Mouse (Mus musculus): ENCODE results near the gene Atp6v0a1. TPM values are rescaled to one million over a fixed set of nuclear protein-coding genes. Genes with fewer than 3 reads are reported as not detected.
"Not testable (repeated sequence)": the region's sequence is repeated elsewhere in the genome, so short reads cannot be mapped to it uniquely, and the experiment has no call there.

The Atp6v0a1 gene
- total and polyA plus RNA-seq, 3 experiments, result 14.1 to 63.4 (median 36.1) TPM

DNA sequence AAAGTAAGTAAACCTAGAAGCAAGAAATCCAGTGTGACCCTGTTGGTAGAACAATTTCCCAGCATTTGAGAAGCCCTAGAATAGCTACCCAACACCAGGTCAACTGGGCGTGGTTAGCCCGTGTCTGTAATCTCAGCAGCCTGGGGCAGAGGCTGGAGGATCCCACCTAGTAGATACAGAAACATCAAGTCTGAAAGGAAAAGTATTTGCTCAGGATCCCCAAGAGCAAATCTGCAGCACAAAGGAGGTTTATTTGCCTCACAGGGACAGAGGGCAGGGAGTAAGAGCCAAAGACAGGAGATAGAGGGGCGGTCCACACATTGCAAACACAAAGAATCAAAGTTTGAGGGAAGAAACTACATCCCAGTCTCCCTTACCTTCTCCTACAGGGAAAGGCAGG, 10.0 kb upstream of the Atp6v0a1 start:
- in situ Hi-C loops (cut with MboI; ENCODE audit: low pct_ligation_motif_present, low pct_unique_long_range_greater_than_20kb, low sequenced_read_pairs), result no loop called here
- no peak for DNase-seq (ENCODE audit: extremely low read depth)
- no peak overlapping the region for H3K27ac ChIP-seq (ENCODE audit: insufficient read depth, low read depth)
- peaks cover 2% of the 10 kb centered on the region for H3K27me3 ChIP-seq (replicated peaks)
- H3K4me1 ChIP-seq (ENCODE audit: control insufficient read depth in 1 of 2, insufficient read depth in 2 of 2), result peaks cover 6 to 25% of the 10 kb centered on the region in 2 experiments
- H3K4me2 ChIP-seq (ENCODE audit: insufficient read depth, low read depth, poor library complexity, severe bottlenecking), result no peak overlapping the region
- H3K79me2 ChIP-seq (replicated peaks; ENCODE audit: control insufficient read depth, extremely low read depth, insufficient read depth, poor library complexity, severe bottlenecking), result no peaks in the 10 kb centered on the region
- H3K4me3 ChIP-seq (replicated peaks in 1 of 3; ENCODE audit: low read depth in 2 of 3, low read length in 2 of 3, poor library complexity in 1 of 3), result no peak overlapping the region
- H3K9me3 ChIP-seq (replicated peaks; ENCODE audit: low read length), result no peaks in the 10 kb centered on the region
- dilution Hi-C loops (cut with MboI; ENCODE audit: extremely low pct_ligation_motif_present, extremely low pct_unique_long_range_greater_than_20kb, low sequenced_read_pairs), result no loop called here
- TF ChIP-seq ZKSCAN1 (IDR thresholded peaks at IDR 0.05; ENCODE audit: borderline replicate concordance, low read depth, low read length), result no peak
- no peak for TF ChIP-seq ZMIZ1 (IDR thresholded peaks at IDR 0.05; ENCODE audit: low read depth, low read length)
- no peak for TF ChIP-seq KAT2A (IDR thresholded peaks at IDR 0.05; ENCODE audit: insufficient replicate concordance, low read length)
- no peak for TF ChIP-seq GABPA (IDR thresholded peaks at IDR 0.05; ENCODE audit: insufficient replicate concordance, low read depth, low read length)
- no peak for TF ChIP-seq NRF1 (IDR thresholded peaks at IDR 0.05; ENCODE audit: low read depth, low read length)
- no peak for TF ChIP-seq UBTF (IDR thresholded peaks at IDR 0.05; ENCODE audit: low read depth, low read length)
- TF ChIP-seq EP300 (IDR thresholded peaks at IDR 0.05; ENCODE audit: low read length), result no peak
- no peaks in the 10 kb centered on the region for H3K36me3 ChIP-seq (replicated peaks in 1 of 2; ENCODE audit: control insufficient read depth in 1 of 2, insufficient read depth in 1 of 2, low read length in 1 of 2)
- no peak overlapping the region for H3K9ac ChIP-seq (ENCODE audit: insufficient read depth, low read depth)

DNA sequence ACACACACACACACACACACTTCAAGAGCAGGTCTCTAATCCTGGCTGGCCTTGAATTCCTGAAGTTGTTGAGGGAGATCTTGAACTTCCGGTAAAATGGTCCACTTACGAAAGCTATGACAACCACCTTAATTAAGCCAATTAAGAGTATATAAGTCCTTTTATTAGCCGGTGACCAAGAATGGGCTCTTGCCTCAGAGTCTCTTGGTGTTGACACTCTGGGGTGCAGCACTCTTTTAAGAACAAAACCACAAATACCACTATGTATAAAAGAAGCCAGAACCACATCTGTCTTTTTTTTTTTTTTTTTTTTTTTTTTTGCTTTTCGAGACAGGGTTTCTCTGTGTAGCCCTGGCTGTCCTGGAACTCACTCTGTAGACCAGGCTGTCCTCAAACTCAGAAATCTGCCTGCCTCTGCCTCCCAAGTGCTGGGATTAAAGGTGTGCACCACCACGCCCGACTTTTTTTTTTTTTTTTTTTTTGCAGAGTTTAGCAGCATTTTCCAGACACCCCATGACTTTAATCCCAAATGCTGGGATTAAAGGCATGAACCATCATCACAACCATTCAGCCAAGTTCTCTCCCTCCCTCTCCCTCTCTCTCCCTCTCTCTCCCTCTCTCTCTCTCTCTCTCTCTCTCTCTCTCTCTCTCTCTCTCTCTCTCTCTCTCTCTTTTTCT, 7.2 kb upstream of the Atp6v0a1 start:
- H3K9me3 ChIP-seq (replicated peaks; ENCODE audit: low read length); H3K9ac ChIP-seq (ENCODE audit: insufficient read depth, low read depth); H3K4me2 ChIP-seq (ENCODE audit: insufficient read depth, low read depth, poor library complexity, severe bottlenecking); in situ Hi-C loops (cut with MboI; ENCODE audit: low pct_ligation_motif_present, low pct_unique_long_range_greater_than_20kb, low sequenced_read_pairs); H3K79me2 ChIP-seq (replicated peaks; ENCODE audit: control insufficient read depth, extremely low read depth, insufficient read depth, poor library complexity, severe bottlenecking); H3K36me3 ChIP-seq (replicated peaks in 1 of 2; ENCODE audit: control insufficient read depth in 1 of 2, insufficient read depth in 1 of 2, low read length in 1 of 2); H3K4me3 ChIP-seq (replicated peaks in 1 of 3; ENCODE audit: low read depth in 2 of 3, low read length in 2 of 3, poor library complexity in 1 of 3); H3K27ac ChIP-seq (ENCODE audit: insufficient read depth, low read depth); dilution Hi-C loops (cut with MboI; ENCODE audit: extremely low pct_ligation_motif_present, extremely low pct_unique_long_range_greater_than_20kb, low sequenced_read_pairs); DNase-seq (ENCODE audit: extremely low read depth): not testable (repeated sequence)
- H3K27me3 ChIP-seq (replicated peaks), result peaks cover 11% of the 10 kb centered on the region
- TF ChIP-seq ZNF384 (IDR thresholded peaks at IDR 0.05; ENCODE audit: low read depth, low read length), result peak; percentile 85
- H3K4me1 ChIP-seq (ENCODE audit: control insufficient read depth in 1 of 2, insufficient read depth in 2 of 2), result peaks cover 4 to 25% of the 10 kb centered on the region in 2 experiments

DNA sequence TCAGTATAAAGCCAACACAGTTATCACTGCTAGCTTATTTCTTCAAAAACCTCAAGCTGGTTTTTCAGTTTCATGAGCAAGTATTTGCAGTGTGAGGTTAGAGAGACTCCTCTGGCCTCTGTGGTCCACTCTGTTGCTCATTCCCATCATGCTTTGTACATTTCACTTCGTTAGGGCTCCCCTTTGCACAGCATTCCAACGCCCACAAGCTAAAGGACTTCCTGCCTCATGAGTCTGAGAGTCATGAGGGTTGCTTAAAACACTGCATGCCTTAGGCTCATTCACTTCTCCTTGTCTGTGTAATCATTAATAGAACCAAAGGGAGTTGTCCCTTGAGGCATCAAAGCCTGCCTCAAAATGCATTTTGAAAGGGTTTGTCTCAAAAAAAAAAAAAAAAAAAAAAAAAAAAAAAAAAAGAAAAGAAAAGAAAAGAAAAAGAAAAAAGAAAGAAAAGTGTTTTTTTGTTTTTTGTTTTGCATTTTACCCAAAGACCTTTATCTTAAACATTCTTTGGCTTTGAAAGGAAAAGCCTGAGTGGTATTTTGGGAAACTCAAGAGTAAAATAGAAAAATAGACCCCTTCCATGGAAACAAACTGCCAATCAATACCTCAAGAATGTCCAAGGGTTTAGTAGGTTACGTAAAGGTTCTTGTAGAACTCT, 6.1 kb upstream of the Atp6v0a1 start:
- no peak overlapping the region for H3K27ac ChIP-seq (ENCODE audit: insufficient read depth, low read depth)
- H3K79me2 ChIP-seq (replicated peaks; ENCODE audit: control insufficient read depth, extremely low read depth, insufficient read depth, poor library complexity, severe bottlenecking), result no peaks in the 10 kb centered on the region
- dilution Hi-C loops (cut with MboI; ENCODE audit: extremely low pct_ligation_motif_present, extremely low pct_unique_long_range_greater_than_20kb, low sequenced_read_pairs), result no loop called here
- H3K9ac ChIP-seq (ENCODE audit: insufficient read depth, low read depth), result no peak overlapping the region
- H3K4me1 ChIP-seq (ENCODE audit: control insufficient read depth in 1 of 2, insufficient read depth in 2 of 2), result peaks cover 6 to 36% of the 10 kb centered on the region in 2 experiments
- H3K9me3 ChIP-seq (replicated peaks; ENCODE audit: low read length), result no peaks in the 10 kb centered on the region
- peaks cover 13% of the 10 kb centered on the region for H3K27me3 ChIP-seq (replicated peaks)
- H3K36me3 ChIP-seq (replicated peaks in 1 of 2; ENCODE audit: control insufficient read depth in 1 of 2, insufficient read depth in 1 of 2, low read length in 1 of 2), result no peaks in the 10 kb centered on the region
- in situ Hi-C loops (cut with MboI; ENCODE audit: low pct_ligation_motif_present, low pct_unique_long_range_greater_than_20kb, low sequenced_read_pairs), result no loop called here
- H3K4me3 ChIP-seq (replicated peaks in 1 of 3; ENCODE audit: low read depth in 2 of 3, low read length in 2 of 3, poor library complexity in 1 of 3), result no peak overlapping the region
- H3K4me2 ChIP-seq (ENCODE audit: insufficient read depth, low read depth, poor library complexity, severe bottlenecking), result no peak overlapping the region
- DNase-seq (ENCODE audit: extremely low read depth), result peak; percentile 52
- TF ChIP-seq POLR2AphosphoS2 (IDR thresholded peaks at IDR 0.05; ENCODE audit: low read depth, low read length) (no peak), BHLHE40 (IDR thresholded peaks at IDR 0.05; ENCODE audit: low read depth, low read length) (no peak), MAFK (IDR thresholded peaks at IDR 0.05; ENCODE audit: insufficient replicate concordance, low read length) (no peak), MXI1 (IDR thresholded peaks at IDR 0.05; ENCODE audit: low read depth, low read length) (no peak), PAX5 (IDR thresholded peaks at IDR 0.05; ENCODE audit: low read length) (no peak), IRF4 (IDR thresholded peaks at IDR 0.05; ENCODE audit: low read depth, low read length) (0 out of 2 replicates have a peak, but pooled peaks have one; percentile 39), ELF1 (IDR thresholded peaks at IDR 0.05; ENCODE audit: low read depth, low read length) (peak; percentile 31; the same call in 1 of the 2 replicates), MYC (IDR thresholded peaks at IDR 0.05; ENCODE audit: low read depth, low read length) (peak; percentile 45; the same call in 1 of the 2 replicates), POLR2A (IDR thresholded peaks at IDR 0.05; ENCODE audit: low read depth, low read length) (0 out of 2 replicates have a peak, but pooled peaks have one; percentile 23), ZNF384 (IDR thresholded peaks at IDR 0.05; ENCODE audit: low read depth, low read length) (peak; percentile 92; the same call in 1 of the 2 replicates), CHD2 (IDR thresholded peaks at IDR 0.05; ENCODE audit: low read length) (no peak), TBP (conservative IDR thresholded peaks at IDR 0.05; ENCODE audit: low read depth, low read length) (no peak), MAX (IDR thresholded peaks at IDR 0.05; ENCODE audit: low read length) (peak; percentile 60; the same call in 1 of the 2 replicates), RCOR1 (conservative IDR thresholded peaks at IDR 0.05; ENCODE audit: low read depth, low read length) (0 out of 2 replicates have a peak, but pooled peaks have one; percentile 38), MEF2A (IDR thresholded peaks at IDR 0.05; ENCODE audit: borderline replicate concordance, low read depth, low read length) (peak; percentile 67; the same call in 1 of the 2 replicates), JUN (IDR thresholded peaks at IDR 0.05; ENCODE audit: insufficient read depth, low read depth, low read length) (peak; percentile 26; the same call in 1 of the 2 replicates), TCF12 (IDR thresholded peaks at IDR 0.05; ENCODE audit: low read depth, low read length) (no peak)

Measured in CH12.LX (cell line).